Mouse (Mus musculus): ENCODE data around the gene Tnnc1. TPM values are rescaled to one million over a fixed set of nuclear protein-coding genes. Genes with fewer than 3 reads are reported as not detected.

The Tnnc1 gene
- total RNA-seq, 2 experiments from 2014 or later: 5,169 to 5,647 TPM

DNA sequence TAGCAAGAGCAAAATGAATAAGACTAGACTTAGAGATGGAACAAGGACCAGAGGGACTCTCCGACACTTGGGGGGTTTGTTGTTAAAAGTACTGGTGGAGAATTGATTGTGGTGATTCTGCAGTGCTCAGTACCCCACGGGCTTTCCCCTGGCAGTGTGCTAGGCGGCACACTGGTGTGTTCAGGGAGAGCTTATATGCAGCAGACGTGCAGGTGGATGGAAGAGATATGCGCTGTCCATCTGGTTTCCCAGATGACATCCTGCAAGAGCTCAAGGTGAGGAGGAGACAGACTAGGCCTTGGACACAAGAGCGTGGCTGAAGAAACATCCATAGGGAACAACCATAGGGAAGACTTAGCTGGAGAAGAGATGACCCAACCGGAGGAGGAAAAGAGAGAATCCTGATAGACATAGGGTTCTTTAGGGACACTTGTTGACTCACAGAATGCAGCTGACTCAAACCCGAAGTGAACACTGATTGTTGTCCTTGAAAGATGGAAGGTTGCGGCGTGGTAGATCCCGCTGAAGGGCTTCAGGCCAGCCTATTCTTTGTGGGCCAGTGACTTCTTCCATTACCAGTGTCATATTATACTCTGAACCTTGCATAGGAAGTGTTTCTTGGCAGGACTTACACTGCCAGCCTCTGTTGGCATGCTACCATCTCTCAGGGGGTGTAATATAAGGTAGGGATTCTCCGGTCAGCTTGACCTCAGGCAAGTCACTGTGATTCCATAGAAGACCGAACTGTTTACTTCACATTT, 862 bp upstream of the Tnnc1 start:
- DNase-seq (ENCODE audit: low spot score): no peak
- intact Hi-C loops (cut with DNase I): no loop called here

GRCm38 (mm10) chr14:31209133-31209557, 1.0 kb downstream of the Tnnc1 start:
- intact Hi-C loops (cut with DNase I): no loop called here
- peak; percentile 47 for DNase-seq (ENCODE audit: low spot score)

- intact Hi-C loops (cut with DNase I): no loop called here
- no peak for DNase-seq (ENCODE audit: low spot score)
Measured at GRCm38 (mm10) chr14:31211854-31212253, 3.7 kb downstream of the Tnnc1 start.

DNA sequence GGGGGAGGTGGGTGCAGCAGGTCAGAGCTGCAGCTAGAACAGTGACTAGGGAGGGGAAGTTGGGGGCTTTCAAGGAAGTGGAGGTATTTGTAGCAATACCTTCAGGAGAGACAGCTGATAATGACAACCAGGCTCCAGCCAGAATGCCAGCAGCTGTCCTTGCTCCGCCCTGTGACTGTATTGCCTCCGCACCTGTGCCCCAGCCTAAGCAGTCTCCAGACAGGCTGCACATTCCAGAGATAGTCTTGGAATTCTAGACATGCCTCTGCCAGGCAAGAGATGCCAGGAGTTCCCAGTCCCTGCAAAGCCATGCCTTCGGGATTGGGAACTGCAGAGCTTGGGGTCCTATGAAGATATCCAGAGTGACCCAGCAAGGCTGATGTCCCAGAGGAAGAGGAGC, 4.4 kb downstream of the Tnnc1 start:
- intact Hi-C loops (cut with DNase I): no loop called here

GRCm38 (mm10) chr14:31213868-31214267, 5.8 kb downstream of the Tnnc1 start:
- intact Hi-C loops (cut with DNase I): no loop called here
- DNase-seq (ENCODE audit: low spot score): no peak

More for the DNA sequence above, 4.4 kb downstream of the Tnnc1 start:
- DNase-seq (ENCODE audit: low spot score): no peak

- intact Hi-C loops (cut with DNase I): loop anchor here (1.0 kb wide), 1 partner anchor 20 kb away; no protein-coding TSS in a partner anchor
- DNase-seq (ENCODE audit: low spot score): no peak
Measured at GRCm38 (mm10) chr14:31214684-31215083, 6.6 kb downstream of the Tnnc1 start.

- intact Hi-C loops (cut with DNase I): loop anchor here (1.0 kb wide), 1 partner anchor 19 kb away; no protein-coding TSS in a partner anchor
- DNase-seq (ENCODE audit: low spot score): no peak
Measured at GRCm38 (mm10) chr14:31215157-31216002, 7.3 kb downstream of the Tnnc1 start.

DNA sequence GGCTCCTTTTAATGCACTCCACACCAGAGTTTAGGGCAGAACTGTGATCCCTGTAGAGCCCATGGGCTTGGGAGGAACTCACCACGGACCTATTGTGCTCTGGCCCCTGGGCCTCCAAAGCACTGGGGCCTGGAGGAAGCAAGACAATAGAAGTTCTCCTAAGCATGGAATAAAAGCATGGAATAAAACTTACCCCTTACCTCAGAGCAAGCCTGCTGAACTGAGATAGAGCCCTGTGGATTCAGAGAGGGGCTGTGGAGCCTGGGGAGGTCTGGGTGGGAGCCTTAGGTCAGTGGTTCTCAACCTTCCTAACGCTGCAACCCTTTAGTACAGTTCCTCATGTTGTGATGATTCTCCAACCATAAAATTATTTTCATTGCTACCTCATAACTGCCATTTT, 8.7 kb downstream of the Tnnc1 start, which contains the start of gene Nisch:
Gene Nisch (minus strand): TSS at position 101 of the 400 bp plus-strand sequence.
- DNase-seq (ENCODE audit: low spot score): no peak
- intact Hi-C loops (cut with DNase I): no loop called here

DNA sequence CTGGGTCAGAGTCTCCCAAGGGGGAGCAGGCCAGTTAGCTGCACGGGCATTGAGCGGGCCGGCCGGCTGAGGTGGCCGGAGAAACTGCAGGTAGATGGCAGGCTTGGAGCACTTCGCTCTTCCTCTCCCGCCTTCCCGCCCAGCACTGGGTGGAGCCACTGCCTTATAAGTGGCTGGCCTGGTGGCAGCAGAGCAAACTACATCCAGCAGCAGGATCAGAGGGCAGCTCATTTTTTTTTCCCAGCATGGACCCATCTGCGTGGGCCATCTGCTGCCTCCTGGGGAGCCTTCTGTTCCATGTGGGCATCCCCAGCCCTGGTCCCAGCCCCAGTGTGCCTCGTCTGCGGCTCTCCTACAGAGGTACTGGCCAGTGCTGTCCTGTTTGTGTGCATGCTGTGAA, 9.6 kb downstream of the Tnnc1 start, which contains the start of gene Sema3g:
Gene Sema3g (plus strand): TSS at position 195 of the 400 bp plus-strand sequence.
- intact Hi-C loops (cut with DNase I): no loop called here
- DNase-seq (ENCODE audit: low spot score): no peak

DNA sequence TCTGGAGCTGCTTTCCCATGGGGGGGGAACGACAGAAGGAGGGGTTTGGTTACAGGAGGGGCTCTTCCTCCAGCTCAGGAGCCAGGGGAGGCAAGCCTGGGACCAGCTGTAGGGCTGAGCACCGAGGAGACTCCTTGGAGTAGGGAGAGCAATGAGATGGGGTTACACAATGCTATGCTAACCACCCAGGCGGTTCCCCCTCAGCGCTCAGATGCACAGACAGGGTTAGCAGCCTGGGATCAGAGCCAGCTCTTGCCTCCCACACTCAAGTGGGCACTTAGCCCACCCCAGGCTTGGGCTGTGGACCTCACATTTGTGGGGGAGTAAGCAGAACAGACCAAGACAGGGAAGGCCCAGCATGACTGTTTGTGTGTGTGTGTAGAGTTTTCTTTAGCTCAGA, 18.9 kb downstream of the Tnnc1 start:
- DNase-seq (ENCODE audit: low spot score): peak; percentile 58
- intact Hi-C loops (cut with DNase I): no loop called here

GRCm38 (mm10) chr14:31228234-31228633, 20.1 kb downstream of the Tnnc1 start:
- no peak for DNase-seq (ENCODE audit: low spot score)
- intact Hi-C loops (cut with DNase I): no loop called here

DNA sequence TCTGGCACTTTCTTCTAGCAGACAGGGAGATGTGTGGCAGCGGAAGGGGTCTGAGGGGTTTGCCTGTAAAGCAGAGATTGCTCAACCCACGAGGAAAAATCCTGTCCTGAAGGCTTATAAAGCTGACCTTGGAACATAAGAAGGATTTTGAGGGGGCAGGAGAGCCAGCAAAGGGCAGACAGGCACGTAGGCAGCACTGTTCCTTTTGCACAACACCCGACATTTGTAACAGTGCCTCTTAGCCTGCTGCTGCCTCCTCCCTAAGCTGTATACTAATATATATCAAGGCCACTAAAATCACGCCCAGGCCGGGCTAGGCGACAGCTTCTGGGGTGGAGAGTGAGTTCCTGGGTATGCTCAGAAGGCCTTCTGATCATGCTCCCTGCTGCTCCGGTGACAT, 22.3 kb downstream of the Tnnc1 start:
- DNase-seq (ENCODE audit: low spot score): no peak
- intact Hi-C loops (cut with DNase I): no loop called here

- intact Hi-C loops (cut with DNase I): no loop called here
- no peak for DNase-seq (ENCODE audit: low spot score)
Measured at GRCm38 (mm10) chr14:31232404-31233069, 24.4 kb downstream of the Tnnc1 start.

GRCm38 (mm10) chr14:31233070-31233995, 25.2 kb downstream of the Tnnc1 start:
- peak; percentile 47 for DNase-seq (ENCODE audit: low spot score)
- intact Hi-C loops (cut with DNase I): no loop called here

DNA sequence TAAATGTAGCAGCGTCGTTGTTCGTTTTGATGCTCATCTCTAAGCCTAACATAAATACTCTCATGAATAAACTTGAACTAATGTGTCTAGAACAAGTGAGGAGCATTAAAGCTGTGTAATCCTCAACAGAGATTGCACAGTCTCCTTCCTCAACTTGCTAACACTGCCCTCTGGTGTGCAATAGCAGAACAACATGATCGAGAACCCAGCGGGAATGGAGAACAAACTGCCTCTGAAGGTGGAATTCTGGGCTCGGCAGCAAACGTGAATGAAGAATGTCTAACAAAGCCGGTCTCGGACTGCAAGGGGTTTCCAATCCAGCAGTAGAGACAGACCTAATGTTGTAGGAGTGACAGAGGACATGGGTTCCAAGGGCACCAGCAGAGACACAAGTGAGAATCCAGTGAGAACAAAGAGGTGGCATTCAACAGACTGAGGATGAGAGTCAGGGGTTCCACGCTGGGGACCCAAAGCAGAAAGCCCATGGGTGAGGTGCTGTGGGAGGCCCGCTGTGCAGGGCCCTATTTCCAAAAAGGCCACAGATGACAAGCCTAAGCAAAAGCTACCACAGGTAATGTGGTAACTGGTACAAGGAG, 26.0 kb downstream of the Tnnc1 start:
- peak; percentile 37 for DNase-seq (ENCODE audit: low spot score)
- intact Hi-C loops (cut with DNase I): loop anchor here (1.0 kb wide), 1 partner anchor 19 kb away; no protein-coding TSS in a partner anchor

GRCm38 (mm10) chr14:31237101-31237882, 29.2 kb downstream of the Tnnc1 start:
- peak; percentile 71 for DNase-seq (ENCODE audit: low spot score)
- intact Hi-C loops (cut with DNase I): no loop called here

DNA sequence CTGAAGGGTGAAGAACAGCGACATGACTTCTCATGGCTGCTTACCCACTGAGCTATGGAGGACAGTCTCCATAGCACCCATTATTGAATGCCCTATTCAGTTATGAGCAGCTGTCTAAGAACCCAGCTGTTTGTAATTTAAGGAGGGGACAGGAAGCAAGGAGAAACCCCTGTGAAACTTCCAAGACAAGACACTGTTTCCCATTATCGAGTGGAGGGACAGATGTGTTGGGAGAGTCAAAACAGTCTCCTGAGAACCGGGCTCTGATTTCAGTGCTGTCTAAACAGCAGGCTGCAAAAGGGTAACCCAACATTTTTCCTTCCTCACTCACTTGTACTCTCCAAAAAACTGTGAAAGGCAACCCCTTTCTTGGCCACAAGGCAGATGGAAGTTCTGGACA, 32.4 kb downstream of the Tnnc1 start:
- intact Hi-C loops (cut with DNase I): no loop called here

GRCm38 (mm10) chr14:31244777-31245176, 36.7 kb downstream of the Tnnc1 start:
- no peak for DNase-seq (ENCODE audit: low spot score)
- intact Hi-C loops (cut with DNase I): loop anchor here (5.0 kb wide), 1 partner anchor 112 kb away; the partner anchor contains the start of gene Nt5dc2

More for the DNA sequence above, 32.4 kb downstream of the Tnnc1 start:
- DNase-seq (ENCODE audit: low spot score): no peak

Measured in heart, postnatal 25 days (tissue).